Mouse (Mus musculus): ENCODE data around the gene Ogfod2. TPM values are rescaled to one million over a fixed set of nuclear protein-coding genes. Genes with fewer than 3 reads are reported as not detected.

Gene Ogfod2
- total RNA-seq, 2 experiments from 2014 or later = 35.4 to 39.1 TPM

DNA sequence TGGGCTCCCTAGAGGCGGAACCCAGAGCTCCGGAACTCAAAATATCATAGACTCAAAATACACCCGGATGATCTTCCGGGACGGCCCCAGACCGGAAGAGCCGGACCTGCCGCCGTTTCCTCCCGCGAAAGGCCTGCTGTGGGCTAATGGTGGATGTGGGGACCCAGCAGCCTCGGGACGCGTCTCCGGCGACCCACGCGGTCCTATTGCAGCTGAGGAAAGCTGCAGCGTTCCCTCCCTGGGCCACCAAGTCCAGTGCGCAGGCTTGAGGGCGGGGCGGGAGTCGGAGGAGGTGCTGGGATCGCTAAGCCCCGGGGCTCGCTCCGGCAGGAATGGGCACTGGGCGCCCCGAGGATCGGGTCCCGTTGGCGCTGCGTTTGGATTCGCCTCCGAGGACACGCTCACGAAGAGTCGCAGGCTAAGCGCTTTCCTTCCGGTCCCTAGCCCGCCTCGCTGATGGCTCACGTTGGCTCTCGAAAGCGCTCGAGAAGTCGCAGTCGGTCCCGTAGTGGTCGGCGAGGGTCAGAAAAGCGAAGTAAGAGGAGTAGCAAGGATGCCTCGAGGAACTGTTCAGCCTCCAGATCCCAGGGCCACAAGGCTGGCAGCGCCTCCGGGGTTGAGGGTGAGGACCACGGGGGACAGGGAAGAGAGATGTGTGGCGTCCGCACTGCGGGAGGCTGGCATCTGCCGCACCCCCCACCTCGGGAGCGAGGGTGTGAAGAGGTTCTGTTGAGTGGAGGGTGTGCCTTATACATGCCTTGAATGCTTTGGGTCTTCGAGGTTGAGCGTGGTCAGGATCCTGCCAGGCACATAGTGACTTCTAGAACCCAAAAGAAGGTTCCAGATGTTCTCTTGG lies 4.1 kb downstream of the Ogfod2 start, which contains the start of gene Arl6ip4:
Arl6ip4 (plus strand) TSS at position 100 of the 856 bp plus-strand sequence.
- peak; percentile 75 to 79 for DNase-seq (ENCODE audit: extremely low spot score in 1 of 2, low spot score in 2 of 2)
- H3K27ac ChIP-seq = peak within 1 kb of the TSS; percentile 92
- H3K4me3 ChIP-seq = peak within 1 kb of the TSS; percentile 90
- no peak for TF ChIP-seq CTCF (IDR thresholded peaks at IDR 0.05)
- intact Hi-C loops (cut with DNase I) = no loop called here

- DNase-seq (ENCODE audit: extremely low spot score in 1 of 2, low spot score in 2 of 2) = no peak
- no peak overlapping the region; the same call in 1 of the 2 replicates for H3K27ac ChIP-seq
- TF ChIP-seq CTCF (IDR thresholded peaks at IDR 0.05) = no peak
- intact Hi-C loops (cut with DNase I) = no loop called here
- H3K4me3 ChIP-seq = no peak overlapping the region
These were observed 7.1 kb downstream of the Ogfod2 start for GRCm38 (mm10) chr5:124119204-124119603.

DNA sequence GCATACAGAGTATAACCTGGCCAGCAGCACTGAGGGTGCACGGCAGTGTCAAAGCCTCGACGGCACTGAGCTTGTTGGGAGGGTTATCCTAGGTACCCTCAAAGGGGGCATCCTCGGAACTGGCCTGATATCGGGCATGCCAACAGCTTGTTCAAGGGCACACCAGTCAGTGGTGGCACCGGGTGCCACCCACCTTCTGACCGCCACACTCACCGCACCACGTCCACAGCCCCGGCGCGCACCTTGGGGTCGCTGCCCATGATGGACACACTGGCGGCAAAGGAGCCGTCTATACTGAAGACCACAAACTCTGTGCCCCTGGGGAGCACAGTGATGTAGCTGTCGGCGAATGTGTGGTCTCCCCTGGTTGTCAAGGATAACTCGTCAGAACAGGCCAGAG lies 10.3 kb downstream of the Ogfod2 start:
- no peak for TF ChIP-seq CTCF (IDR thresholded peaks at IDR 0.05)
- Histone ChIP-seq H3K4me3 (no peak overlapping the region), H3K27ac (no peak overlapping the region)
- DNase-seq (ENCODE audit: extremely low spot score in 1 of 2, low spot score in 2 of 2) = no peak
- intact Hi-C loops (cut with DNase I) = no loop called here

- no peak for TF ChIP-seq CTCF (IDR thresholded peaks at IDR 0.05)
- H3K4me3 ChIP-seq = no peak overlapping the region
- intact Hi-C loops (cut with DNase I) = no loop called here
- no peak for DNase-seq (ENCODE audit: extremely low spot score in 1 of 2, low spot score in 2 of 2)
- H3K27ac ChIP-seq = no peak overlapping the region
These were observed 13.0 kb downstream of the Ogfod2 start for GRCm38 (mm10) chr5:124125093-124125492.

DNA sequence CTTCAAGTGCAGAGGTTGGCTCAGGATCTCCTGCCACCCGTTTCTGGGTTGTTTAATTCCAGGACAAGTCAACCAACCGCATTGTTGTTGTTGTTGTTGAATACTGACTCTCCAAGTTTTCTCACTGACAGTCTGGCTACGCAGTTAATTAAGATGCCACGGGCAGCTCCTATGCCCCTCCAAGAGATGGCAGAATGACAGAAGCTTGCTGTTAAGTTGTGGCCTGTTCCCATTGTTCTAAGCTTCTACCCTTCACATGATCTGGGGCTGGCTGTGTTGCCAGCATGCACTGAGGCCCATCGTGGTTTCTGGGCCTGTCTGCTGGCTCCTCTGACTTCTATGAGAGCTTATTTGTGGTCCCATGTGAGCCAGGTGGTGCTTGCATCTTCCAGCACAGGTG lies 22.2 kb downstream of the Ogfod2 start:
- intact Hi-C loops (cut with DNase I) = no loop called here
- Histone ChIP-seq H3K27ac (no peak overlapping the region), H3K4me3 (no peak overlapping the region)
- DNase-seq (ENCODE audit: extremely low spot score in 1 of 2, low spot score in 2 of 2) = no peak
- no peak for TF ChIP-seq CTCF (IDR thresholded peaks at IDR 0.05)

GRCm38 (mm10) chr5:124138066-124138465 lies 26.0 kb downstream of the Ogfod2 start:
- intact Hi-C loops (cut with DNase I) = no loop called here
- Histone ChIP-seq H3K27ac (no peak overlapping the region), H3K4me3 (no peak overlapping the region)
- no peak for DNase-seq (ENCODE audit: extremely low spot score in 1 of 2, low spot score in 2 of 2)
- no peak for TF ChIP-seq CTCF (IDR thresholded peaks at IDR 0.05)

DNA sequence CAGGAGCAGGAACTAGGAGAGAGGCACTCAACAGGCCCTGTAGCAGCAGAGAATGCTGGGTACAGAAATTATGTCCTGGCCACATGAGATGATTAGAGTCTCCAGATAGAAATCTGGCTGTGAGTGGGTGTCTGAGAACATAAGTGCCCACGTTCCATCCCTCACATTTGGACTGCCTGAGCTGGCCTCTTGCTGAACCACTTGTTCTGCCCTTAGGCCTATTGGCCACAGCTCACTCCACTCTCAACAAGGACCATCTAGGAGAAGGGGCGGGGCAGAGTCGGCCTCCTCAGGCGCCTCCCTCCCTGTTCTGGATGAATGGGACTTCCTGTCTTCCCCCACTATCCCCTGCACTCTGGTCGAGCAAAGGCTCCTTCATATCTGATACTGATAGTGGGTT lies 36.9 kb downstream of the Ogfod2 start:
- no peak for DNase-seq (ENCODE audit: extremely low spot score in 1 of 2, low spot score in 2 of 2)
- no peak for TF ChIP-seq CTCF (IDR thresholded peaks at IDR 0.05)
- intact Hi-C loops (cut with DNase I) = loop anchor here (5.0 kb wide), 1 partner anchor 148 kb away; no protein-coding TSS in a partner anchor
- Histone ChIP-seq H3K27ac (peak overlapping the region; percentile 9; the same call in 1 of the 2 replicates), H3K4me3 (no peak overlapping the region)

DNA sequence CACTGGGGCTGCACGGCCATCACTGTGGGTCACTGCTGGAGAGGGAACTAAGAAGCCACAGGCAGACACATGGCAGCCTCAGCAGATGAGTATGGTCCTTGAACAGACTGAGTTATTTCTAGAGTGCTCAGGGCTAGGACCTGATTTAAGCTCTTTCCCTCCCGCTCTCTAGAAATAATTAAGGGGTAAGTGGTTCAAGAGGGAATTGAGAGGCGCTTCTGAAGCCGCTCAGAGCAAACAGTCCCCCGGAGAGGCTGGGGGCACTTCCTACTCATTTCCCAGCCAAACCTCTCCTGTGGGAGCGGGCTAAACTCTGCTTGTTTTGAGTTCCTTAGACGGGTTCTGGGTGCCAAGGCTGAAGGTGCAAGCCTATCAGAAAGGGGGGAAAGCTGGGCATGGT lies 38.8 kb downstream of the Ogfod2 start:
- intact Hi-C loops (cut with DNase I) = no loop called here
- no peak for DNase-seq (ENCODE audit: extremely low spot score in 1 of 2, low spot score in 2 of 2)
- no peak overlapping the region for H3K27ac ChIP-seq
- TF ChIP-seq CTCF (IDR thresholded peaks at IDR 0.05) = no peak
- H3K4me3 ChIP-seq = no peak overlapping the region

DNA sequence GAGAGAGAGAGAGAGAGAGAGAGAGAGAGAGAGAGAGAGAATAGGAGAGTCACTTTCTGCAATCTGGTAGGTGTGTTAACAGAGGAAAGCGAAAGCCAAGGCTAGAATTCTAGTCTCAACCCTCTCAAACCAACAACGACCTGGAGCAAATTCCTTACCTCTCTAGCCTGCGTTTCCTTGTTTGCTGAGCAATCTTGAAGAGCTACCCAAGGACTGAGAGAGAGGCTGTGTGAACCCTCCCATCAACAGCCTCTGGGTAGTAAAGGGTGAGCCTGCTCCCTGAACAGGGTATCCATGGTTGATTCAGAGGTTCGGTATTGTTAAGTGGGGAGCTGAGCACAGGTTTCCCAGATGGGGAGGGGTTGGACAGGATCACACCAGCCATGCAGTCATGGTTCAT lies 40.6 kb downstream of the Ogfod2 start:
- H3K27ac ChIP-seq = no peak overlapping the region
- H3K4me3 ChIP-seq = no peak overlapping the region
- TF ChIP-seq CTCF (IDR thresholded peaks at IDR 0.05) = no peak
- intact Hi-C loops (cut with DNase I) = no loop called here
- DNase-seq (ENCODE audit: extremely low spot score in 1 of 2, low spot score in 2 of 2) = no peak

DNA sequence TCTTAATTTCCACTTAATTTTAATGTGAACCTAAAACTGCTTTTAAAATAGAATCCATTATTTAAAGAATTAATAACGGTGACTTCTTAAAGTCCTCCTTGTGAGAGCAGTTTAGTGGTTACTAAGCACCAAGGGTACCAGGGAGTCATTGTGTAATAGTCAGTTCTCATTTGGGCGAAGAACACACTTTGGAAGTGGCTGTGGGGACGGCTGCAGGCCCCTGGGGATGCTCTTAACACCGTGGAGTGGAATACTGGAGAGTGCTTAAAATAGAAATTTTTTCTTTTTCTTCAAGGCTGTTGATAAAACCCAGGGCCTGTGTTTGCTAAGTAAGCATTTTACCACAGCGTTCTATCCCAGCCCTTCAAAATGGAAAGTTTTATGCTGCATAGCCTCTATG lies 43.8 kb downstream of the Ogfod2 start:
- Histone ChIP-seq H3K27ac (no peak overlapping the region), H3K4me3 (no peak overlapping the region)
- intact Hi-C loops (cut with DNase I) = no loop called here
- TF ChIP-seq CTCF (IDR thresholded peaks at IDR 0.05) = no peak
- no peak for DNase-seq (ENCODE audit: extremely low spot score in 1 of 2, low spot score in 2 of 2)

GRCm38 (mm10) chr5:124158305-124158704 lies 46.2 kb downstream of the Ogfod2 start:
- Histone ChIP-seq H3K27ac (no peak overlapping the region), H3K4me3 (no peak overlapping the region)
- no peak for TF ChIP-seq CTCF (IDR thresholded peaks at IDR 0.05)
- DNase-seq (ENCODE audit: extremely low spot score in 1 of 2, low spot score in 2 of 2) = no peak
- intact Hi-C loops (cut with DNase I) = no loop called here

GRCm38 (mm10) chr5:124159453-124159852 lies 47.4 kb downstream of the Ogfod2 start:
- Histone ChIP-seq H3K27ac (no peak overlapping the region), H3K4me3 (no peak overlapping the region)
- no peak for TF ChIP-seq CTCF (IDR thresholded peaks at IDR 0.05)
- intact Hi-C loops (cut with DNase I) = no loop called here
- no peak for DNase-seq (ENCODE audit: extremely low spot score in 1 of 2, low spot score in 2 of 2)

- Histone ChIP-seq H3K4me3 (no peak overlapping the region), H3K27ac (no peak overlapping the region)
- no peak for TF ChIP-seq CTCF (IDR thresholded peaks at IDR 0.05)
- intact Hi-C loops (cut with DNase I) = loop anchor here (5.0 kb wide), 1 partner anchor 135 kb away; no protein-coding TSS in a partner anchor
- DNase-seq (ENCODE audit: extremely low spot score in 1 of 2, low spot score in 2 of 2) = no peak
These were observed 49.7 kb downstream of the Ogfod2 start for GRCm38 (mm10) chr5:124161831-124162230.

Data from left cerebral cortex, adult 2 months (tissue).